Mouse (Mus musculus): ENCODE measurements at regions not wholly inside any gene's neighbourhood (a gene's known extent, or its start where the extent isn't known, plus 50 kb on each side); places are given as distances from the start of the nearest gene placed in this dataset.

DNA sequence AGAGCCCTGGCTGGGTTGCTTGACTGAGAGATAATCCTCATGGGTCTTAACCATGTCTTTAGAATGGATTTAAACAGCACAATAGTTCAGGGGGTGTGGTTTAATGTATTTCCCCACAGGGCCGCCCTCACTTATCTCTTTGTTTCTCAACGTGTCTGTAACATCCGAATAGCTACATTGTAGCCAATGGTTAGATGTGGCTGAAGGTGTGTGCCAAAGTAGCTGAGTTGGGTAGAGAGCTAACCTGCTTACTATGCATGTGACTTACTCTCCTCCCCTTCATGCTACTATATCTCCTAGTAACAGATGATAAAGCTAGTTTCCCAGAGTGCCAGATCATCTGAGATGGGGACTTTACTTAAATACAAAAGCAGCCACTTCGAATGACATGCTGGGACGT, 213.2 kb upstream of the Prok2 start:
- no peak for DNase-seq (ENCODE audit: low read depth, low spot score)

DNA sequence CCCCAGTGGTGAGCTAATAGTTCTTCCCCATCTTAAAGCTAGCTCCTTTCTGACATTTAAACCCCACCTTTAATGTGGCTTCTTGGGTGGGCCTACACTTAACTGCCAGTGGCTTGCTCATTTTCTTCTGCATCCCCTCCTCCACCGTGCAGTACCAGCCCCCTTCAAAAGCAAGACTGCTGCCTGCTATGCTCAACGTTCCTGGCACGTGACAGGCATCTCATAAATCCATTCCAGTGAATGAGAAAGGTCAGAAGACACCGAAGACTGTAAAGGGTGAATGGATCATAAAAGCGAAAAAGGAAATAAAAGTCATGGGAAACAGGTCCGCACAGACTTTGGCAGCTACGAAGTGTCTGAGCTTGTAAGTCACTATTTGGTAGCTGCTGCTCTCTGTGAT, 212.8 kb upstream of the Prok2 start:
- no peak for DNase-seq (ENCODE audit: low read depth, low spot score)

DNA sequence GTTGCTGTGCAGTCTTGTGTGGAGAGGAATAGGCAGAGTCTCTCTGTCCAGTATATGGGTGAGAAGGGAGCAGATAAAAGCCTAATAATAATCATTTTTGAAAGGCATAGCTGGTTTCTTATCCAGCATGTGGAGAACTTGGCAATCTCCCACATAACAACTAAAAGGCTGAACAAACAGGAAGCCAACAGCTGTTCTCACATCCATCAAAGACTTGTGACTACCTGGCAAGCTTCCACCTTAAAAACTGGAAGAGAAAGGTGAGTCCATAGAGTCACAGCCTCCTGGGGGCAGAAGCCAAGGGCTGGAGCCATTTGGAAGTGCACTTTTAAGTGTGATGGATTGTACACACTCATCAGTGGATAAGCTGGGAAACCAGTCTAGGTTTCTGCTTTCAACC, 210.5 kb upstream of the Prok2 start:
- no peak for DNase-seq (ENCODE audit: low read depth, low spot score)

DNA sequence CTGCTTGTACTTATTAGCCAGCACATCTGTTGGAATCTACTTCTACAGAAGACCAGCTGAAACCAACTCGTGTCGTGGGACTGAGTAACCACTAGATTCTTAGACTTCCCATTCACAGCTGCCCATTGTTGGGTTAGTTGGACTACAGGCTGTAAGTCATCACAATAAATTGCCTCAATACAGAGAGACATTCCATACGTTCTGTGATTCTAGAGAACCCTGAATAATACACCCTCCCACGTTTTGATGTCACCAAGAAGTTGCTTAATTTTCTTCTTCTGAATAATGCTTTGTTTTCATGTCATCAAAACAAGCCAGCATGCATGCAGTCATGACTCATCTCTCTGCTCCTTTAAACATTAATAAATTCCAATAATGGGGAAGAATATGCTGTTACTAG, 209.2 kb upstream of the Prok2 start:
- no peak for DNase-seq (ENCODE audit: low read depth, low spot score)

DNA sequence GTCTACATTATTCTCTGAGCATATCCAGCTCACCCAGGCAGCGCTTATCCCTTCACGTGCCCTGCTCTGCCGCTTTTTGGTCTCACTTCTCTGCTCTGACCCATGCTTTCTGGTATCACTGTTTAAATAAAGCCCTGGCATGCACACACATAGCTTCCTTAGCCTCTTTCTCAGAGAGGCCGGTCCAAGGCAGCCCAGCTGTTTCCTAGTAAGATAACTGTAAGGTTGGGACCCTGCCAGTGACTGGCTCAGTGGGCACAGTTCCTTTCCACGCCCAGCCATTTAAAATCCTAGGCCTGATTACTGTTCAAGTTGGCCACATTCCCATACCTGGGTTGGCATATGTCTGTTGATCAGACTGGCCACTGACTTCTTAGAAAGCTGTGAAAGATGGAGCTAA, 208.2 kb upstream of the Prok2 start:
- DNase-seq (ENCODE audit: low read depth, low spot score): no peak

DNA sequence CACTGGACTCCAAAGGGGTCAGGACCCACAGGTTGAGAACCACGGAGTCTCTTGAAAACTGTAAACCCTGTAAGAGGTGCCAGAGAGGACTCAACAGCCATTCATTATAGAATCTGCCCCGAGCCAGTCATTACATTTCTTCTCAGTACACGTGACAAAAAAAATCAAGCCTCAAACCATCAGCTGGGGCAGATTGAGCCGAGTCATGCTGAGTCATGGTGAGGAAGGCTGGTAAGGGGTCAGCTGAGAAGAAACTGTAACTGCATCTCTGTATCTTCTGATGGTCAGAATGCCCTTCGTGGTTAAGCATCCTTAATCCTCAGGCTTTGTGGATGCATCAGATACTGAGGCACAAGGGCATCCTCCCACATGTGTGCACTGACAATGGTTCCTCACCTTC, 207.2 kb upstream of the Prok2 start:
- no peak for DNase-seq (ENCODE audit: low read depth, low spot score)

DNA sequence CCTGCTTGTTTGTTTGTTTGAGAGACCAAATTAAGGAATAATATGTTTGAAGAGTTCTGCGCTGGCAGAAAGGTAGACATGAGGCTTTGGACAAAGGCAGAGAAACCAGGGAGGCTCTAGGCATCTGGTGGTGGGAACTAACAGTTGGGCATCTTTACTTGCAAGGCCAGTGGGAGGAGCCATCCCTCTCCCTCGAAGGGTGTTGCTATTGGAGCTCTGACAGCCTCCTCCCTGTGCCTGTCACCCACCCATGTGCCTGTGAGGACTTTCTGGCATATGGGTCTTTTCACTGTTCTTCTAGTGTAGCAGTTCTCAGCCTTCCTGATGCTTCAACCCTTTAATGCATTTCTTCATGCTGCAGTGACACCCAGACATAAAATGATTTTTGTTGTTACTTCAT, 206.7 kb upstream of the Prok2 start:
- DNase-seq (ENCODE audit: low read depth, low spot score): no peak

DNA sequence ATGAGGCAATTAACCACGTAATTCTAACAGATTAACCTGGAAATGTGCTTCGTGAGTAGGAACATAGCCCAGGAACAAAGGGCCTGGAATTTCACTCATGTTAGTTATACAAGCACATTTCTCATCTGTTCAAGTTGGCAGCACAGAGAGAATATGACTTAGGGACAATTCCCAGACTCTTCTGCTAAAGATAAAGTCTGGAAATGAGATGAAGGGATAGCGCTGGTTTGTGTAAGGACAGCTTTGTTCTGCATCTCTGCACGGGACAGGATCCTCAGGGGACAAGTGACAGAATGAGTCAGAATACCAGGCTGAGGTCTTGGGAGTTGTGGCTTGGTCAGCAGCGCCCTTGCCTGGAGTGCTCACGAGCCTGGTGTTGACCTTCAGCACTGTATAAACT, 206.2 kb upstream of the Prok2 start:
- no peak for DNase-seq (ENCODE audit: low read depth, low spot score)

DNA sequence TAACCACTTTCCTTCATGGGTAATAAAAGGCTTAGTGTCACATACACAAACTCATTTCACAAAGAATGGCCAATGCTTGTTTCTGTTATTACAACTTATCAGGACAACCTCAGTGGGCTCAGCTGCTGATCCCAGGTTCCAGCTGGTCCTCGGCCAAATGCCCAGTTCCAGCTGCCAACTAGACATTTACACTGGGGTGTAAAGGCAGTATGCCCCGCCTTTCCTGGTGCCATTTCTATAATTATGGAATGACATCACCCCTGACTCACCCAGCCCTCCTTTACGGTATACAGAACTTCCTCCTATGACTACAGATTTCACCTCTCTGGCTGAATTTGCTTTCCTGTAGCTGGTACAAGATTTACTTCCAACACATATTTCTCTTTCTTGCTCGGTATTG, 205.4 kb upstream of the Prok2 start:
- DNase-seq (ENCODE audit: low read depth, low spot score): no peak

DNA sequence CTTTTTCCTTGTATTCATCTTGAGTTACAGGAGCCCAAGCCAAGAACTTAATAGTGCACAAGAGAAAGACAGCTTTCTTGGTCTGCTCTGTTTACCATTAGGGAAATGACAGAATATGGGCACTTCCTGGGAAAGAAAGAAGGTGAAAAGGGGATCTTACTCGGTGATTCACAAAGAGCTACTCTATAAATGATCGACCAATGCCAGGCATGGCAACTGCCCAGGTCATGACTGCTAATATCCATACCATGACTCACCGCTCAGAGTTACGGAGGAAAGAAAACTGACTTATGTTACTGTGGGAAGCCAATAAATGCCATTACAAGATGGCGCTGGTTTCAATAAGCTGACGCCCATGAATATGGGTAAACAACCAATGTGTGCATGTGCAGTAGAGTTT, 204.1 kb upstream of the Prok2 start:
- DNase-seq (ENCODE audit: low read depth, low spot score): no peak

DNA sequence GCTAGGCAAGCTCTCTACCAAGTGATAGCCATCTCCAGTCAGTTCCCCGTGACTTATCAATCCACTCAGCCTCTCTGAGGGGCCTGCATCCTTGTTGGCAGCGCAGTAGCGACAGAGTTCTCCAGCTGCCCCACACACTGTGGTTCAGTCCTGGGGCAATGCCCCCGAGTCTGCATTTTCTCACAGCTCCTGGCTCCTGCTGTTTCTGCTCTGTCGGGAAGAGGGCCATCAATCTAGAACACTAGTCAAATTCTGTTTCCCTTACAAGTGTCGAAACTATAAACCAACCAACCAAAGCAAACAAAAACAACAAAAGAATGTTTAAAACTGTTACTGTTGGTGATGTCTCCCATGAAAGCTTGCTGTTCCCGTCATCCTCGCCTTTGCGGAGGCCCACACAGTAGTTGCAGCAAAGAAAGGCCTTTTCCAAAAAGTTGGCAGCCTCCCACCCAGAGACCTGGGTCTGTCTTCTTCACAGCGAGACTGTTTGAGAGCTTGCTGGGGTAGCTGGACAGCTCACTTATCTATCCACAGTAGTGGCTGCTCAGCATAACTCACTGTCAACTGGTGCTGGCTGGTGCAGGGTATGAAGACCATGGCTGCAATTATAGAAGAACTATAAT, 201.9 kb upstream of the Prok2 start:
- no peak for DNase-seq (ENCODE audit: low read depth, low spot score)

DNA sequence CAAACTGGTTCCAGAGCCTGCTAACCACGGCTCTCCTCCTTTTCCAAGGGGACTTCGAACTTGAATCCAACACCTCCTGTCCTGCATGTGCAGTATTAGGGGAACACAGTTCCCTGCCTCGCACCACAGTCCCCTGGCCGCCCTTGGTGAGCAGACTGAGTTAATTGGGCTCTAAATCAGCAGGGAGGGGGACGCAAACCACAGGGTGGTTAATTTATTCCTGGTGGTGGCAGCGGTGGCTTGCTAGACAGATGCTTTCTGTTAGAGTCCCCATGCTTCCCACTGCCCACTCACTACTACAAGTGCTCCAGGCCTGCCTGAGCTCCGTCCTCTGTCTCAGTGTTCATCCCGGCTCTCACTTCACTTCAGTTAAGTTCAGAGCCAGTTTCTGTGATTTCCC, 198.0 kb upstream of the Prok2 start:
- DNase-seq (ENCODE audit: low read depth, low spot score): no peak

DNA sequence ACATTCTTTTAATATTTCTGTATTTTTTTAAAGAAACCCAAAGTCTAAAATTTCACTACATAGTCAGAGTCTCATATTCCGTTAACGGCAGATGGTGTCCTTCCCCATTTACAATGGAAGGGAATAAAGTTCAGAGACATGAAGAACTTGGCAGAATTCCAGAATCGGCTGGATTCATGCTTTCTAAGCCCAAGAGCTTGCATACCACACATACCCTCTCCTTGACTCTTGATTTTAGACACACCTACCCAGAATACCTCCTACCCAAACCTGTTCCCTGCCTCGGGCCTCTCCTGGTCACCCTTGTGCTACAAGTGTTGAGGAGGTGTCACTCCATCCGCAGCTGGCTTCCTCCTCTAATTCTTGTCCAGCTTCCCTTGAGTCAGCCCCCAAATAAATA, 195.8 kb upstream of the Prok2 start:
- DNase-seq (ENCODE audit: low read depth, low spot score): no peak

DNA sequence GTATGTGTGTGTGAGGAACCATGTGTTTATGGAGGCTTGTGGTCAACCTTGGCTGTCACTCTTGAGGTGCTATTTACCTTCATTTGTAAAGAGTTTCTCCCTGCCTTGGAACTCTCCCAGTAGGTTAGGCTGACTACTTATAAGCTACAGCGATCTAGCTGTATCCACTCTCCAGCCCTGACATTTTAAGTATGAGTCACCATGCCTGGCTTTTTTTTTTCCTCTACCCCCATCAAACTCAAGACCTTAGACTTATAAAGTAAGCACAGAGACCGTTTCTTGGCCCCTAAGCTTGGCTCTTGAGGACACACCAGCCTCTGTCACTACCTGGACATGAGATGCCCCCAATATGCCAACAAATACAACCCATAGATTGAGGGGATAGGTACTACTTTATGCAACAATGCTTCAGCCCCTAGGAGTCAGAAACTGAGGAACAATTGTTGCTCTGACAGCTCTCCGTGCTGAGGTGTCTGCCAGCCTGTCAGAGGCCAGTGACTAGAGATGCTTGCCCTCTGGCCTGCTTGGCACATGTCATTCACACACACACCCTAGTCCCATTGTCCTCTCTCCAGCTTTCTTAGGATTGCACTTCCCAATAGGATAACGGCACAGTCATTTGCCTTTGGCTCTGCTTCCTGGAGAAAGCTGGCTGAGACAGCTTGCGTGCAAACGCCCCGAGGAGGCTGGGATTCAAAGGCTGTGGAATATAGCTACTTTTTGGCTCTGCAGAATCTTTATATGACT, 193.8 kb upstream of the Prok2 start:
- no peak for DNase-seq (ENCODE audit: low read depth, low spot score)

DNA sequence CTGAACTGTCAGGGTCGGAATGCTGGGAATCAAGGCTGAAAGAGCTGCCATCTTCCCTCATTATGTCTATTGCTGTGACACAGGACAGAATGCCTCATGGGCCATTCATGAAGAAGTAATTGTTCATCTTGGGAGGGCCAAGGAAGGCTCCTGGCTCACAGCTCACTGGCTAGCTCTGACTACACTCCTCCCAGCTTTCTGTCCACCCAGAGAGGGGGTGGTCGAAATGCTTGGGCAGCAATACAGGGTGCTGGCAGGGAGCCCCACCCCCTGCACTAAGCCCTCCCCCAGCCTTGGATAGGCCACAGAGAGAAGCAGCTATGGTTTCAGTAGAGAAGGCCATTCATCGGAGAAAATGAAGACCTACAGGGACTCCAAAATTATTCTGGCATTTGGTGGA, 192.2 kb upstream of the Prok2 start:
- no peak for DNase-seq (ENCODE audit: low read depth, low spot score)

DNA sequence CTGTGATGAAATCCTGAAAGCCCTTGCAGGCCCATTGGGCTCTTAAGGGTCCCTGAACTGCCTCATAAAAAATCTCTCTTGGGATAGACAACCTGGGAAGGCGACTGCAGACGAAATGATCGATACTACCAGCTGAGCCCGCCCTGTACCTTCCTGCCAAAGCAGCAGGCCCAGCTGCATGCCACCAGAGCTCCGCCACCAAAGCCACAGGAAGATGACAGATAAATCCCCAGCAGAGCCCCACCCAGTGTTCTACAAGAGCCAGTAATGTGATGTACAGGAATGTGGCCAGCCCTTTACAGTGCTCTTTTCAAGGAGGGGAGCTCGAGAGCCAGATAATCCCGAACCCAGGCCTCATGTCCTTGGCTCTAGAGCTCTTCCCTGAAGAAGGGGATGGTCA, 183.7 kb upstream of the Prok2 start:
- DNase-seq (ENCODE audit: low read depth, low spot score): no peak

DNA sequence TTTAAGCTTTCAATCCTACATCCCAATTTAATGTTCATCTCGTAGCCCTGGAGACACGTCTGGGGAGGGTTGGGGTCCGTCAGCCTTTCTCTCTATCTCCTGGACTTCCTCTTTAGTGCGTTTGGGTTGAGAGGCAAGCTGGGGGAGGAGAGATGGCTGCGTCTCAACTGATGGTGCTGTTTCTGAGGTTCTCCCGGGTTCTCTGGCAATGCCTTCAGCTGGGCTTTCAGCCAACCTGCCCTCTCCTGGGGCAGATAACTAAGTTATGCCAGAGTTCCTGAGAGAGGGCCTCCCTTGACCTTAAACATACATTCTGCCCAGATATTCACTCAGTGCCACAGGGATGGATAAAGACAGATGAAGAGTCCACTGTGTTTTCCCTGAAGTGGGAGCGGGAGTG, 183.3 kb upstream of the Prok2 start:
- no peak for DNase-seq (ENCODE audit: low read depth, low spot score)

DNA sequence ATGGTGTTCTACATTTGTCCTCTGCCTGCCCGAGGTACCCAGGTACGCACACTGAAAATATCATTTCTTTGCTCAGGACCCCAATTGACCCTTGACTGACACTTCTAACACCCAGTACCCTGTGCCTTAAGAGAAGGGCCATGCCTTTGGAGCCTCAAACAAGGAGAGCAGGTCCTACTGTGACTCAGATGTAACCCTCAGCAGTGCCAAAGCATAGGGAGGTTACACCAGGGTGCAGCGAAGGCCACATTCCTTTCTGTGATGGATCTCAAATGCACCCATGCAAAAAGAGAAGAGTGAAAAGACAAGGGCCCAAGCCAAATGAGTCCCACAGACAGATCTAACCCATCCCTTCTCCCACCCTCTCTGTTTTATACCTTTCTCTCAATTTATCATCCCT, 181.9 kb upstream of the Prok2 start:
- DNase-seq (ENCODE audit: low read depth, low spot score): no peak

DNA sequence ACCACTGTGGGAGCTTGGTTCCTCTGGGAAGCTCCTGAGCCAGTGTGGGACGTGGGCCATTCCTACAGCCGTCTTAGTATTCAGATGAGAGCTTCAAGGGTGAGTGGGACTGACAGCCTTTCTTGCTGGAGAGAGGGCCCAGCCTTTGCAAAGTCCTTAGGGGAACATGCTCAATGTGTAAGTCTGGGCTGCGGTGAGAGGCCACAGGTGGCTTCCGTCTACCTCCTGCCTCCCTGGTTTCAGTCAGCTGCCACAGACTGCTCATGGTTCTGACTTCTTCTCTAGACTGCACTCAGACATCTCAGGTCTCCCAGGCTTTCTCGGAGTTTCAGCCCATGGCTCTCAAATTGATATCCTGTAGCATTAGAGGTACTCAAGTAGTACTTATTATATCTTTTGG, 179.0 kb upstream of the Prok2 start:
- DNase-seq (ENCODE audit: low read depth, low spot score): no peak

DNA sequence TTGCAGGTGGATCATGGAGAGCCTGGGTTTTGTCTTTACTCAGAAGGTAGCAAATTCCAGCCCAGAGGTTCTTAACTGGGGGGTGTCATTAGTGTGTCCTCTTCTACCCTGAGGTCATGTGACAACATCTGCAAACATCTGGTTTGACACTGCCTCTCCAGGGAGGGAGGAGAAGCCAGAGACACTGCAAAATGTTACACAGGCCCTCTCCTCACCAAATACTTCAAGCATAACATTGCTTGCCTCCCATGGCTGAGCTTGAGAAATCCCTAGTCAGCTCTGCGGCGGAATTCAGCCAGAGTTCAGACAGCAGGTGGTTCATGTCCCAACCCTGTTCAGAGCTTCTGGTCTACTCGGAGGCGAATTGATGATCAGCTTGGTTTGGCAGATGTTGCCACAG, 178.4 kb upstream of the Prok2 start:
- DNase-seq (ENCODE audit: low read depth, low spot score): no peak

DNA sequence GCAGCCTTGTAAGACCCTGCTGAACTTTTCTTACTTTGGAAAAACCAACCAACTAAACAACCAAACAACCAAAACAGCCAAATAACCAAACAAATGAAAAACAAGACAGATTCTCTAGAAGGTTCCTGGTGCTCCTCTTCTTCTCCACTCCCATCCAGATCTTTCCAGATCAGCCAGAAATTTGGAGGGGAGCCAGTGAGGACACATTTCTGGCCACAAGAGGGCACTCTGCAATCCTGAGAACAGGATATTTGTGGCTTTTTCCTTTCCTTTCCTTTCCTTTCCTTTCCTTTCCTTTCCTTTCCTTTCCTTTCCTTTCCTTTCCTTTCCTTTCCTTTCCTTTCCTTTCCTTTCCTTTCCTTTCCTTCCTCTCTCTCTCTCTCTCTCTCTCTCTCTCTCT, 177.9 kb upstream of the Prok2 start:
- peak; percentile 38 for DNase-seq (ENCODE audit: low read depth, low spot score)

DNA sequence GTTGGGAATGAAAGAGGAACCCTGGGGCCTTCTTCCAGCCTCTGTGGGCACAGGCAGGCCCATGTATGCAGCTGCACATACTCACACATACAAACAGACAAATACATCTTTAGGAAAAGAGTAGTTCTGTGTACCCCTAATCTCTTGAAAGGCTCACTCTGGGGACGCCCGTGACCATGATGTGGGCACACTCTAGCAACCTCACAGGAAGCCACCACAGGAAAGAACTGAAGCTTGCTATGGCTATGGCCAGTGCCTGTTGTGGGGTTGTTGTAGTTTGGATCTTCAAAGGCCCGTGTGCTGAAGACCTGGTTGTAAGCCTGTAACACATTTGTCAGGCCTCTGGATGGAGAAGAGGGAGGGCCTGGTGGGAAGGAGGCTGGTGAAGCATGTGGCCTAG, 175.4 kb upstream of the Prok2 start:
- DNase-seq (ENCODE audit: low read depth, low spot score): no peak

DNA sequence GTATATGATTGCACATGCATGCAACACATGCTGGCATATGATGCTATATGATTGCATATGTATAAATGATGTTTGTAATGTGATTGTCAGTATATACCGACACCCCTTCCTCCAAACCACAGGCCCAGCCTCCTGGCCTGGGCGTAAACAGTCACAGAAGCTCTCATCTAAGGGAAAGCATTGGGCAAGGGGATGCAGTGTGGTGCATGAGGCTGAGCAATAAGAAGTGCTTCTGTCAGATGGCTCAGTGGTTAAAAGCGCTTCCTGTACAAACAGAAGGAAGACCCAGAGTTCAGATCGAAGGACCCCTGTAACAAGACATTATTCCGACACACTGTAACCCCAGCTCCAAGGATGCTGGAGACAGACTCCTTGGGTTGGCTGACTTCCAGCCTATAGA, 175.0 kb upstream of the Prok2 start:
- no peak for DNase-seq (ENCODE audit: low read depth, low spot score)

DNA sequence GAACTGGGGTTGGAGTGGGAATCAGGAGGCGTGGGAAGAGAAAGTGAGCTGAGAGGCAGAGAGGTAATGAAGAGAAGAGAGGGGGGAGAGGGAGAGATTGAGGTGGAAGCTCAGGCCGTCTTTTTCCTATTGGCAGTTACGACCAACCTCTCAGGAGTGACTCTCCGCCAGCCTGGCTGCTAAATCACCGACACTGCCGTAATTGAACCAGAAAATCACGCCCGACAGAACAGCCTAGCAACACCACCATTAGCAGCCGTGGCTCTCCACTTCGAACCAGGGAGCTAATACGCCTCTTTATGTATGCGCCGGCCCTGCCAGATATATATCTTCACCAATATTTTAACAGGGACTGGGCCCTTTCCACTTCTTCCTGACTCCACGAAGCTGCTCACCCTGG, 173.5 kb upstream of the Prok2 start:
- DNase-seq (ENCODE audit: low read depth, low spot score): no peak
